Mouse (Mus musculus) hindbrain, embryonic 16.5 days (tissue): ENCODE measurements at regions not wholly inside any gene's neighbourhood (a gene's known extent, or its start where the extent isn't known, plus 50 kb on each side); places are given as distances from the start of the nearest gene placed in this dataset.

ENCODE experiments used
- ATAC-seq: fragments of 200-750 bp; cut with Nextera tagmentation; 2 replicates; pipeline ENCODE4 v1.8.0; 2017; ENCODE audit warnings: moderate TSS enrichment, moderate library complexity
- H3K27ac ChIP-seq: fragments of 300-500 bp; sonication (generic); 2 replicates; pipeline ENCODE4 v1.5.1; 2014; ENCODE audit warnings: low read depth, mild to moderate bottlenecking, control low read depth, low read length, moderate library complexity
- H3K27me3 ChIP-seq: fragments of 300-500 bp; sonication (generic); replicated peaks from 2 replicates; pipeline ENCODE4 v1.6.1; 2014; ENCODE audit warnings: low read length; ENCODE audit not compliant: control insufficient read depth, insufficient read depth
- H3K36me3 ChIP-seq: fragments of 300-500 bp; sonication (generic); 2 replicates; pipeline ENCODE4 v1.6.1; 2014; ENCODE audit warnings: mild to moderate bottlenecking, low read length, moderate library complexity, mixed read lengths; ENCODE audit not compliant: control insufficient read depth, insufficient read depth
- H3K4me1 ChIP-seq: fragments of 300-500 bp; sonication (generic); 2 replicates; pipeline ENCODE4 v1.6.1; 2014; ENCODE audit warnings: low read depth, low read length; ENCODE audit not compliant: control insufficient read depth, insufficient read depth
- H3K4me2 ChIP-seq: fragments of 300-500 bp; sonication (generic); 2 replicates; pipeline ENCODE4 v1.6.1; 2014; ENCODE audit warnings: mild to moderate bottlenecking, low read length, control low read depth, moderate library complexity
- H3K4me3 ChIP-seq: fragments of 300-500 bp; sonication (generic); 2 replicates; pipeline ENCODE4 v1.5.1; 2014; ENCODE audit warnings: mild to moderate bottlenecking, low read length, control low read depth, moderate library complexity
- H3K9ac ChIP-seq: fragments of 300-500 bp; sonication (generic); 2 replicates; pipeline ENCODE4 v1.6.1; 2014; ENCODE audit warnings: low read depth, mild to moderate bottlenecking, control low read depth, low read length, moderate library complexity
- H3K9me3 ChIP-seq: fragments of 300-500 bp; sonication (generic); 2 replicates; pipeline ENCODE4 v1.6.1; 2014; ENCODE audit warnings: mild to moderate bottlenecking, low read length, moderate library complexity; ENCODE audit not compliant: control insufficient read depth
- WGBS: fragments of 180-500 bp; shearing (Covaris S2); extraction: QIAGEN DNeasy Blood & Tissue Kit; methylation state at CpG from one replicate; pipeline ENCODE4 v1.1.7; 2014; 5-methylcytosine and 5-hydroxymethylcytosine counted together

GRCm38 (mm10) chr13:89401084-89401671 is 138.4 kb upstream of the Hapln1 start:
- 82% methylated on average over 5 of the region's 5 CpGs for WGBS
- ATAC-seq: no peak
- Histone ChIP-seq H3K4me3 (no peak overlapping the region), H3K27ac (no peak overlapping the region), H3K9ac (no peak overlapping the region), H3K36me3 (no peaks in the 10 kb centered on the region), H3K4me2 (no peak overlapping the region), H3K9me3 (0 out of 2 replicates have a peak, but pooled peaks cover 2% of the 10 kb centered on the region), H3K27me3 (no peaks in the 10 kb centered on the region), H3K4me1 (no peaks in the 10 kb centered on the region)

- H3K9ac ChIP-seq: no peak overlapping the region
- WGBS: 76% methylated on average over 2 of the region's 2 CpGs
- no peaks in the 10 kb centered on the region for H3K36me3 ChIP-seq
- H3K4me3 ChIP-seq: no peak overlapping the region
- H3K27me3 ChIP-seq: no peaks in the 10 kb centered on the region
- H3K4me2 ChIP-seq: no peak overlapping the region
- H3K27ac ChIP-seq: no peak overlapping the region
- no peaks in the 10 kb centered on the region for H3K4me1 ChIP-seq
- no peaks in the 10 kb centered on the region for H3K9me3 ChIP-seq
- ATAC-seq: no peak
These were observed 129.1 kb upstream of the Hapln1 start for GRCm38 (mm10) chr13:89410504-89410903.

GRCm38 (mm10) chr13:89412768-89413487 is 126.7 kb upstream of the Hapln1 start:
- Histone ChIP-seq H3K9me3 (no peaks in the 10 kb centered on the region), H3K4me2 (no peak overlapping the region), H3K4me3 (no peak overlapping the region), H3K9ac (no peak overlapping the region), H3K36me3 (no peaks in the 10 kb centered on the region), H3K27ac (no peak overlapping the region), H3K4me1 (no peaks in the 10 kb centered on the region), H3K27me3 (no peaks in the 10 kb centered on the region)
- WGBS: 50% methylated on average over 1 of the region's 1 CpGs
- peak; percentile 30; the same call in 1 of the 2 replicates for ATAC-seq

- 97% methylated on average over 3 of the region's 3 CpGs for WGBS
- no peak for ATAC-seq
- Histone ChIP-seq H3K36me3 (no peaks in the 10 kb centered on the region), H3K4me3 (no peak overlapping the region), H3K9me3 (no peaks in the 10 kb centered on the region), H3K27me3 (no peaks in the 10 kb centered on the region), H3K9ac (no peak overlapping the region), H3K4me1 (no peaks in the 10 kb centered on the region), H3K27ac (no peak overlapping the region), H3K4me2 (no peak overlapping the region)
These were observed 120.8 kb upstream of the Hapln1 start for GRCm38 (mm10) chr13:89418804-89419203.

- H3K27ac ChIP-seq: no peak overlapping the region
- H3K36me3 ChIP-seq: no peaks in the 10 kb centered on the region
- no peaks in the 10 kb centered on the region for H3K9me3 ChIP-seq
These were observed 117.8 kb upstream of the Hapln1 start for GRCm38 (mm10) chr13:89421833-89422232.

GRCm38 (mm10) chr13:89423491-89423890 is 116.1 kb upstream of the Hapln1 start:
- H3K36me3 ChIP-seq: no peaks in the 10 kb centered on the region

More at GRCm38 (mm10) chr13:89421833-89422232, 117.8 kb upstream of the Hapln1 start:
- H3K27me3 ChIP-seq: no peaks in the 10 kb centered on the region
- H3K4me3 ChIP-seq: no peak overlapping the region
- ATAC-seq: no peak
- no peak overlapping the region for H3K9ac ChIP-seq
- H3K4me1 ChIP-seq: no peaks in the 10 kb centered on the region
- no peak overlapping the region for H3K4me2 ChIP-seq

GRCm38 (mm10) chr13:89428272-89429071 is 111.1 kb upstream of the Hapln1 start:
- H3K36me3 ChIP-seq: no peaks in the 10 kb centered on the region
- no peak for ATAC-seq
- no peaks in the 10 kb centered on the region for H3K9me3 ChIP-seq
- H3K27me3 ChIP-seq: no peaks in the 10 kb centered on the region
- H3K4me1 ChIP-seq: no peaks in the 10 kb centered on the region
- 27% methylated on average over 12 of the region's 12 CpGs for WGBS
- H3K27ac ChIP-seq: no peak overlapping the region
- H3K4me2 ChIP-seq: no peak overlapping the region; the same call in 1 of the 2 replicates
- no peak overlapping the region for H3K4me3 ChIP-seq
- no peak overlapping the region for H3K9ac ChIP-seq

More at GRCm38 (mm10) chr13:89423491-89423890, 116.1 kb upstream of the Hapln1 start:
- no peak for ATAC-seq
- Histone ChIP-seq H3K9me3 (no peaks in the 10 kb centered on the region), H3K27me3 (no peaks in the 10 kb centered on the region), H3K4me3 (no peak overlapping the region), H3K27ac (no peak overlapping the region), H3K9ac (no peak overlapping the region), H3K4me1 (no peaks in the 10 kb centered on the region), H3K4me2 (no peak overlapping the region)

- no peaks in the 10 kb centered on the region for H3K27me3 ChIP-seq
- H3K9ac ChIP-seq: no peak overlapping the region
- no peaks in the 10 kb centered on the region for H3K9me3 ChIP-seq
- no peak overlapping the region for H3K4me2 ChIP-seq
- no peak overlapping the region for H3K4me3 ChIP-seq
- no peaks in the 10 kb centered on the region for H3K4me1 ChIP-seq
- H3K27ac ChIP-seq: no peak overlapping the region
- WGBS: 96% methylated on average over 1 of the region's 1 CpGs
- H3K36me3 ChIP-seq: no peaks in the 10 kb centered on the region
- no peak for ATAC-seq
These were observed 94.7 kb upstream of the Hapln1 start for GRCm38 (mm10) chr13:89444847-89445246.

- H3K9me3 ChIP-seq: no peaks in the 10 kb centered on the region
- H3K4me2 ChIP-seq: no peak overlapping the region
- no peak overlapping the region for H3K27ac ChIP-seq
- no peaks in the 10 kb centered on the region for H3K27me3 ChIP-seq
- WGBS: 97% methylated on average over 1 of the region's 1 CpGs
- ATAC-seq: no peak
- H3K36me3 ChIP-seq: no peaks in the 10 kb centered on the region
- H3K9ac ChIP-seq: no peak overlapping the region
- H3K4me1 ChIP-seq: no peaks in the 10 kb centered on the region
- no peak overlapping the region for H3K4me3 ChIP-seq
These were observed 85.8 kb upstream of the Hapln1 start for GRCm38 (mm10) chr13:89453819-89454218.
